Mouse (Mus musculus) central nervous system, embryonic 11.5 days (tissue): ENCODE results near the gene Fbxl5. TPM values are rescaled to one million over a fixed set of nuclear protein-coding genes. Genes with fewer than 3 reads are reported as not detected.

Source experiments
- polyA plus RNA-seq: library from polyadenylated mRNA; depleted of rRNA; stranded (reverse); fragments of >200 nt; gene quantifications from 2 replicates; pipeline ENCODE4 v1.2.3, GENCODE M21; 2012; rRNA removed

Fbxl5 gene
- polyA plus RNA-seq: 32.8 and 44.8 TPM in 2 replicates

DNA sequence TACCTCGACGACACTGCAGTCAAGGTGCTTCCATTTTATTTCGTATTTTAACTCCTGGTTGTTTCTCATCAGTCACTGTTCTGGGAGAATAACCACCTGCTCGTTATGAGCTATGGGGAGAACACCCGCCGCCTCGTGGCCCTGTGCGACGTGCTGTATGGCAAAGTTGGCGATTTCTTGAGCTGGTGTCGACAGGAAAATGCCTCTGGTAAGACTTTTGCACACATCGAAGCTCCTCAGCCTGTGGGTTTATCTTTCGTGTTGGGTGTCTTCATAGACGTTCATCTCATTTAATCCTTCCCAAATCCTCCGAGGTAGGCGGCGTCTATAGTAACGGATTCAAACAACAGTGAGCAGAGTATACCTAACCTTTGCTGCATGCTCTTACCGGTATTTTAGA lies at the start of gene Fbxl5:
Gene Fbxl5 (minus strand): TSS at position 101 of the 400 bp plus-strand sequence.

GRCm38 (mm10) chr5:43868253-43868652 lies 46.8 kb upstream of the Fbxl5 start, which contains the start of gene Cd38:
TSS of gene Cd38 (plus strand) at chr5:43868553.

DNA sequence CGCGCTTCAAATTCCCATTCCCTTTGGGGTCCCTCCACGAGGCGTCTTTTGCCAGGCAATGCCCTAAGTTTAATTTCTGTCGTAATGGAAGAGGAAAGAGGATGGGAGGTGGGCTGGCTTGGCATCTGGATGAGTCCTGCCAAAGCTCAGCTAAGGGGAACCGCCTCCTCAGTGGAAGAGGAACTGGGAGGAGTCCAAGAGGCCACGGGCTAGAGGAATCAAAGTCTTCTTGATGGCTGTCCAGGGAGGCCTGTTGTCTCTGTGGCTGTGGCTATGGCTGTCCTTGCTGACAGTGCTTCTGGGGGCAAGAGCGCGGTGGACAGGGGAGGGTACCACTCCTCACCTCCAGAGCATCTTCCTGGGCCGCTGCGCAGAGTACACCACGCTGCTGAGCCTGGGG lies 2.7 kb downstream of the Fbxl5 start, which contains the start of gene Bst1:
Gene Bst1 (plus strand): TSS at position 191 of the 400 bp plus-strand sequence.

Other genes starting within 250 kb of the Fbxl5 start
- gene Cc2d2a, start 159.3 kb downstream of the Fbxl5 start, polyA plus RNA-seq: 11.2 and 11.6 TPM in 2 replicates
- gene Bst1, start 2.8 kb downstream of the Fbxl5 start, polyA plus RNA-seq: 0.05 and 0.06 TPM in 2 replicates
- gene Cd38, start 46.9 kb upstream of the Fbxl5 start, polyA plus RNA-seq: 2.6 and 6.3 TPM in 2 replicates
- 0.60 TPM in 2 replicates for gene Gm7879, start 91.5 kb upstream of the Fbxl5 start, polyA plus RNA-seq
- 0.56 and 0.58 TPM in 2 replicates for gene Fgfbp1, start 160.1 kb upstream of the Fbxl5 start, polyA plus RNA-seq